Mouse (Mus musculus) erythroblast, embryonic 14.5 days (primary cell): Measurements from ENCODE around the gene Ldhd.

Experiments used
- GATA1 ChIP-seq: IDR thresholded peaks from 2 replicates; pipeline ENCODE4 v1.6.1; 2012; ENCODE audit warnings: low read length, inconsistent platforms, mixed read lengths
- TAL1 ChIP-seq: IDR thresholded peaks from 3 replicates; pipeline ENCODE4 v1.6.1; 2012; ENCODE audit warnings: low read length, inconsistent platforms, mixed read lengths

DNA sequence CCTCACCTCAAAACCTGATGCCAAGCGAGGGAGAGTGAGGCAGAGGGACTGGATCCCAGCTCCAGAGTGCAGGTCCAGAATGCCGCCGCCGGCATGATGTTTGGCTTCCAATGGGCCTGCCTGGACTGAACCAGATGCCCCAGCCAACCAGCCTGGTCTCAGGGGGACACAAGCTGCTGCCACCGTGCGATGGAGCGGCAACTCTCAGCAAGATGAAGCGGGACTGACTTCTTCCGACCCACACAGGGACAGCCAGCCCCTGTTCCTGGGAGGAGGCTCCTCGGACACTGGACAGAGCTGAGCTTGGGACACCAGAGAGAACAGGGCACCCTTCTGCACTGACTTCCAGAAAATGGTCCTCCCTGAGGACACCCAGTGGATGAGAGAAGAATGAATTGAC, 7.6 kb downstream of the Ldhd start:
- no peak for TF ChIP-seq GATA1
- TF ChIP-seq TAL1, result no peak
